8 mouse cellular contexts compared by ENCODE assay signal in the genomic region with DNA sequence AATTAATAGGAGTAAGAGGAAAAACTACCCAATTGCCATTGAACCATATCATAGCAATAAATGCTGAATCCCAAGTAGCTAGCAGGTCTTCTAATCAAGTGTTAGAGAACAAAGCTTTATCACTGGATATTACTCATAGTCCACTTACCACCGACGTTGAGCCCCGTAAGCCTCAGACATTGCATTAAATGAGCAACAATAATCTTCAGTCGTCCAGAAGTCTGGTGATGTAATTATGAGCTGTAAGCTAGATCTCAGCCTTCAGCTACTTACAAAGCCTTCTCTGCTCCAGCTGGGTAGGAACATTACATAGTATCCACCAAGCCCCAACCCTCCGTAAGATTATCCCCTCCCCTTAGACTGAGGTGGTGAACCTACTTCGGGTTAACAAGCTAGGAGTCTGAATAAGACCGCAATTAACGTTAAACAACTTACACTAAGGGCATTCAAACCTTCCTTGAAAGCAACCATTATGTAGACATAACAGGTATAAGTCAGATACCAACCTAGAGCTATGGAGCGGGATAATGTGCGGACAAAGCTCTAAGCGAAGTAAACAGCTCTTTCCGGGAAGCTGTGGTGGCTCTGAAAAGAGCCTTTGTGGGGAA. TPM values are rescaled to one million over a fixed set of nuclear protein-coding genes. Genes with fewer than 3 reads are reported as not detected.
A peak's percentile ranks its signal among the peaks of the same experiment; 100 is the strongest.
DNase-seq lines count a peak whose midpoint lies in the region; ATAC-seq and TF ChIP-seq lines count a peak whose summit lies in the region.

No protein-coding gene starts in this region.

- H3K9ac ChIP-seq in limb, embryonic 15.5 days: peak overlapping the region; percentile 26; the same call in 1 of the 2 replicates
- H3K9ac ChIP-seq in stomach, embryonic 15.5 days: peak overlapping the region; percentile 52

- no peaks in the 10 kb centered on the region for H3K36me3 ChIP-seq in limb, embryonic 15.5 days
- no peaks in the 10 kb centered on the region for H3K36me3 ChIP-seq in stomach, embryonic 15.5 days

- under 1% methylated on average over 12 of the region's 12 CpGs for WGBS in limb, embryonic 15.5 days
- under 1% methylated on average over 12 of the region's 12 CpGs for WGBS in stomach, embryonic 15.5 days

- H3K9me3 ChIP-seq in limb, embryonic 15.5 days: no peaks in the 10 kb centered on the region
- no peaks in the 10 kb centered on the region for H3K9me3 ChIP-seq in stomach, embryonic 15.5 days

- peak overlapping the region; percentile 55 for H3K4me3 ChIP-seq in embryonic fibroblast, embryonic 13.5 days (ENCODE audit: insufficient read depth, low read length)
- H3K4me3 ChIP-seq in limb, embryonic 15.5 days: peak overlapping the region; percentile 39
- H3K4me3 ChIP-seq in stomach, embryonic 15.5 days (replicated peaks): peak overlapping the region; percentile 44

- peak overlapping the region; percentile 83 for H3K27ac ChIP-seq in embryonic fibroblast, embryonic 13.5 days (ENCODE audit: insufficient read depth, low read length)
- peak overlapping the region; percentile 34 for H3K27ac ChIP-seq in limb, embryonic 15.5 days
- peak overlapping the region; percentile 76 for H3K27ac ChIP-seq in stomach, embryonic 15.5 days

- H3K4me2 ChIP-seq in limb, embryonic 15.5 days: peak overlapping the region; percentile 43
- peak overlapping the region; percentile 54 for H3K4me2 ChIP-seq in stomach, embryonic 15.5 days

- TF ChIP-seq CTCF in embryonic fibroblast, embryonic 13.5 days (IDR thresholded peaks at IDR 0.05; ENCODE audit: borderline replicate concordance, insufficient read depth, low read length): no peak

- H3K27me3 ChIP-seq in limb, embryonic 15.5 days: no peaks in the 10 kb centered on the region
- no peaks in the 10 kb centered on the region for H3K27me3 ChIP-seq in stomach, embryonic 15.5 days (replicated peaks)

- peaks cover 3% of the 10 kb centered on the region; the same call in 1 of the 2 replicates for H3K4me1 ChIP-seq in embryonic fibroblast, embryonic 13.5 days (ENCODE audit: control insufficient read depth, insufficient read depth, low read length)
- H3K4me1 ChIP-seq in limb, embryonic 15.5 days: peaks cover 15% of the 10 kb centered on the region
- peaks cover 8% of the 10 kb centered on the region for H3K4me1 ChIP-seq in stomach, embryonic 15.5 days

- peak; percentile 82 for TF ChIP-seq POLR2A in embryonic fibroblast, embryonic 13.5 days (IDR thresholded peaks at IDR 0.05; ENCODE audit: low read depth, low read length)

- no peak for ATAC-seq in CD4-positive, CD25-positive, alpha-beta regulatory T cell, adult 4 months
- ATAC-seq in limb, embryonic 15.5 days (ENCODE audit: insufficient number of reproducible peaks, low FRiP score, low TSS enrichment, low read depth): no peak
- ATAC-seq in stomach, embryonic 15.5 days (ENCODE audit: insufficient read depth, low FRiP score, low read depth): no peak

- peak; percentile 29 for DNase-seq in CD4-positive, CD25-positive, alpha-beta regulatory T cell, adult 2 months (ENCODE audit: low read depth, low spot score)
- peak; percentile 88 for DNase-seq in 416B (ENCODE audit: low read depth)
- no peak for DNase-seq in ovary, postnatal 36 days (ENCODE audit: low spot score)
- no peak for DNase-seq in cerebellum, postnatal 10 days

RNA-seq across cellular contexts. Expression of a gene that starts 0.9 kb away (rescaled TPM):
- polyA plus RNA-seq in CD4-positive, CD25-positive, alpha-beta regulatory T cell, adult 4 months (2017; shearing (Covaris generic)): not detected
- 10.0 and 16.5 TPM in 2 replicates for polyA plus RNA-seq in embryonic fibroblast, embryonic 13.5 days (2011; ENCODE audit: insufficient read length, low read depth, missing spikeins)
- 3.5 and 4.1 TPM in 2 replicates for polyA plus RNA-seq in limb, embryonic 15.5 days (2015; fragmentation: Nextera tagmentation; extraction: Ambion mirVana)
- polyA plus RNA-seq in stomach, embryonic 15.5 days (2015; fragmentation: Nextera tagmentation; extraction: Ambion mirVana): 5.6 and 8.7 TPM in 2 replicates

RNA-seq across cellular contexts. Expression of a gene that starts 2.1 kb away (rescaled TPM):
- polyA plus RNA-seq in CD4-positive, CD25-positive, alpha-beta regulatory T cell, adult 4 months (2017; shearing (Covaris generic)): 10 to 100 TPM; 32.4 to 55.4 TPM
- polyA plus RNA-seq in embryonic fibroblast, embryonic 13.5 days (2011; ENCODE audit: insufficient read length, low read depth, missing spikeins): not detected in 2 replicates
- 27.0 and 35.1 TPM in 2 replicates for polyA plus RNA-seq in limb, embryonic 15.5 days (2015; fragmentation: Nextera tagmentation; extraction: Ambion mirVana)
- 50.4 and 70.5 TPM in 2 replicates for polyA plus RNA-seq in stomach, embryonic 15.5 days (2015; fragmentation: Nextera tagmentation; extraction: Ambion mirVana)

RNA-seq across cellular contexts. Expression of a gene that starts 7.3 kb away (rescaled TPM):
- polyA plus RNA-seq in CD4-positive, CD25-positive, alpha-beta regulatory T cell, adult 4 months (2017; shearing (Covaris generic)): 10 to 100 TPM in 1 of 2 experiments, not detected in 1; 21.7 TPM
- polyA plus RNA-seq in embryonic fibroblast, embryonic 13.5 days (2011; ENCODE audit: insufficient read length, low read depth, missing spikeins): 9.2 and 11.1 TPM in 2 replicates
- polyA plus RNA-seq in limb, embryonic 15.5 days (2015; fragmentation: Nextera tagmentation; extraction: Ambion mirVana): 21.8 and 24.8 TPM in 2 replicates
- 23.0 and 26.2 TPM in 2 replicates for polyA plus RNA-seq in stomach, embryonic 15.5 days (2015; fragmentation: Nextera tagmentation; extraction: Ambion mirVana)

RNA-seq across cellular contexts. Expression of a gene that starts 8.5 kb away (rescaled TPM):
- polyA plus RNA-seq in CD4-positive, CD25-positive, alpha-beta regulatory T cell, adult 4 months (2017; shearing (Covaris generic)): not detected
- polyA plus RNA-seq in embryonic fibroblast, embryonic 13.5 days (2011; ENCODE audit: insufficient read length, low read depth, missing spikeins): not detected in 2 replicates
- 0.13 and 0.60 TPM in 2 replicates for polyA plus RNA-seq in limb, embryonic 15.5 days (2015; fragmentation: Nextera tagmentation; extraction: Ambion mirVana)
- 1.9 and 2.5 TPM in 2 replicates for polyA plus RNA-seq in stomach, embryonic 15.5 days (2015; fragmentation: Nextera tagmentation; extraction: Ambion mirVana)

RNA-seq across cellular contexts. Expression of a gene that starts 17.1 kb away (rescaled TPM):
- polyA plus RNA-seq in CD4-positive, CD25-positive, alpha-beta regulatory T cell, adult 4 months (2017; shearing (Covaris generic)): 1 to 10 TPM; 1.6 to 2.6 TPM
- polyA plus RNA-seq in embryonic fibroblast, embryonic 13.5 days (2011; ENCODE audit: insufficient read length, low read depth, missing spikeins): 1.1 and 1.2 TPM in 2 replicates
- polyA plus RNA-seq in limb, embryonic 15.5 days (2015; fragmentation: Nextera tagmentation; extraction: Ambion mirVana): 5.3 and 5.4 TPM in 2 replicates
- 8.0 and 8.8 TPM in 2 replicates for polyA plus RNA-seq in stomach, embryonic 15.5 days (2015; fragmentation: Nextera tagmentation; extraction: Ambion mirVana)

Comparison
In these comparisons a context has a peak if more than half of its experiments do, and no peak if none do; other contexts are left out.
1. DNase-seq: peak in CD4-positive, CD25-positive, alpha-beta regulatory T cell, adult 2 months (single experiment) and 416B (single experiment); none in ovary, postnatal 36 days (single experiment) and cerebellum, postnatal 10 days (0 of 2).
2. RNA of a gene that starts 2.1 kb away (polyA plus RNA-seq): 50.4 to 70.5 TPM in stomach, embryonic 15.5 days, 32.4 to 55.4 TPM in CD4-positive, CD25-positive, alpha-beta regulatory T cell, adult 4 months and 27.0 to 35.1 TPM in limb, embryonic 15.5 days; not detected in embryonic fibroblast, embryonic 13.5 days; every median in the first group is over 10 times any median in the second.
3. Peak in every context shown above with its lines, with median percentiles within 50 percentile points of each other: H3K27ac ChIP-seq and H3K4me3 ChIP-seq.